Mouse (Mus musculus) urinary bladder, adult 2 months (tissue): Measurements from ENCODE around the gene Fads6. TPM values are rescaled to one million over a fixed set of nuclear protein-coding genes. Genes with fewer than 3 reads are reported as not detected.

Experiments
- DNase-seq: peaks from one replicate; pipeline ENCODE4 v3.0.0; 2022; ENCODE audit warnings: low spot score
- polyA plus RNA-seq: library from polyadenylated mRNA; depleted of rRNA; stranded (reverse); fragments of >200 nt; gene quantifications from 2 replicates; pipeline ENCODE4 v1.2.3, GENCODE M21; 2012

The Fads6 gene
- polyA plus RNA-seq, 1 experiment: 0.99 TPM

DNA sequence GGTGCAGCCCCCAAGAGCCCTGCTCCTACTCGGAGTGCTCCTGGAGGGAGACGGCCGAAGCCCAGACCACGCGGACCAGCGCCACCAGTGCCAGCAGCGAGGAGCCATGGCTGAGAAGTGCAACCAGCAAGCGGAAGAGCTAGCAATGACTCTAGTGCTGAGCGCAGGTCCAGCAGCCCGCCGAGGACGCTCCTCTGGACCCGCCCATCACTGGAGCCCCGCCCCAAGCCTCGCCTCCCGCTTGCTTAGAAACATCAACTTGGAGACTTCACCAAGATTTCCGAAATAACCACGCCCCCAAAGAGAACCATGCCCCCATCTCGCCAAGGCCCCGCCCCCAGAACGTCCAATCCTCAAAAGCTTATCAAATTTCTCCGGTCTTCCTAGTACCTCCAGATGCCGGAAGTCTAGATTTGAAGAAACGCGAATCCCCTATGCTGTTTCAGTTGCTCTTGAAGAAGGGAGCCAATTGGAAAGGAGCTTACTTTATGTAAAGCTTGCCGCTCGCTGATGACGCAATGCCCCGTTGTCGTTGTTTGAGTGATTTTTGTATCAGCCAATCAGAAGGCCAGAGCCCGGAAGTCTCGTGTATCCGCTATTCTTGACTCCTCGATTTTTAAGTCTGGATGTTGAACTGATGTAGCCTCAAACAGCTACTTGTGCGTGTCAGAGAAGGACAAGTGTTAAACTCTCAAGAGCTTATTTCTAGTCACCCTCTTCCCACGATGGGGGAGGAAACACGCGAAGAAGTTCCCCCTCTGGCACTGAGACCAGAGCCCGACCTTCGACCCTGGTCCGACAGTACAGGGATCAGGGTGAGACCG, 20.5 kb downstream of the Fads6 start, which contains the start of gene Fdxr:
Gene Fdxr (minus strand): TSS at position 271 of the 824 bp plus-strand sequence.
- DNase-seq: peak; percentile 81

DNA sequence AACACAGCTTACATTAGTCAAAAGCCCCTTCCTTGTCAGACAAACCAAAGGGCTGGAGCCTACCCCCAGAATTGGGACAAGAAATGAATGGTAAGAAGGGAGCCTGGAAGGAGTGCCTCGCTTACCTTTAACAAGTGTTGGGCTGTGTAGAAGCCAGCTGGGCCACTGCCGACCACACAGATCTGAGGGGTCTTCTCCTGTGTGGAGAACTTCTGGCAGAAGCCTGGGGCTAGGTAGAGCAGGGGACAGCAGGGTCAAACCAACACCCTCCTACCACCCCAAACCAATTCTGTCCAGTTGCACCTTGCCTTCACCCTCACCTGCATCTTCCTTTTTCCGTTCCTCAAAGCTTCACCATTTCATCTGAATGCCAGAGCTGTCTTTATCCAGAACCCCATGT, 21.5 kb downstream of the Fads6 start:
- DNase-seq: no peak

DNA sequence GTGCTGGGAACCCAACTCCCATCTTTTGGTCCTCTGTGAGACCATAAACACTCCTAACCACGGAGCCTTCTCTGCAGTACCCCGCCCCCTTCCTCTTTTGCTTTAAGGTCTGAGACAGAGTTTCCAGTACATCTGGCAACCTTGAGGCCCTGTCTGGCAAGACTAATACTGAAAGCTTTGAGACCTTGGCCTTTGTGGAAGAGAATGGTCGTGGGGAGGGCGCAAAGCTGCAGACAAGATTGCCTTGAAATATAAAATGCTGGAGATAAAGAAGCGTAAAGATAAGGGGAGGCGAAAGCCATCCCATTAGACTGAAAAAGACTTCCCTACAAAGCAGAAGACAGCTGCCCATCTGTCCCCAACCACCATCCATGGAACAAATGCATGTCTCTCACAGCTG, 22.0 kb downstream of the Fads6 start:
- DNase-seq: no peak

DNA sequence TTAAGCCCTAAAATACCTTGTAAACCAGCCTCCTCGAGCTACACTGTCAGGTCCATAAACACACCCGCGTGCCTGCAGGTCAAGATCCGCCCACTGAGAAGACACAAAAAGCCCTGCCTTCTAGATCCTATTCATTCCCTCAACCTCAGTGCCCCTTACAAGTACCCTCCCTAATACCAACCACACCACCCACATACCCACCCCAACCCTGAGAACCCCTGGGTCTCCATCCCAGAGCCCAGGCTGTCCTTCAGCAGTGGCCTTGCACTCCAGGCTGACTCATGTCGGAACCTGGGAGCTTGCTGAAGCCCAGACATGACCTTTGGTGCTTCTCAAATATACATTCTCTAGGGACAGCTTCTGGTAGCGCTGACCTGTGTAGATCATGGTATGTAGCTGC, 22.7 kb downstream of the Fads6 start:
- no peak for DNase-seq

DNA sequence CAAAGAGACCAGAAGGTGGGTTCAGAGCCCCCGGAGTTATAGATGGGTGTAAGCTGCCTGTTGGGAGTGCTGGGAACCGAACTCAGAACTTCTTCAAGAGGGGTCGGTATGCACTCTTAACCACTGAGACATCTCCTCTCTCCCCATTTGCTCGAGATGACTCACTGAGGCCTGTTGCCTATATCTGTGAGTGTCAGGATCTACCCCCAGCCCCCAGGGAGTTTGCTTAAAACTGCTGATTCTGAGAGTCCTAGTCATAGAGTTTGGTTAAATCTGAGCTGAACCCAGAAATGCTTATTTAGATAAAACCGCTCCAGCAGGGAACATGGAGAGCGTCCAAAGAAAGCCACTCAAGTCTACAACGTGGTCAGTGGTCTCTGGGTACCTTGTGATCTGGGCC, 23.3 kb downstream of the Fads6 start:
- DNase-seq: no peak

DNA sequence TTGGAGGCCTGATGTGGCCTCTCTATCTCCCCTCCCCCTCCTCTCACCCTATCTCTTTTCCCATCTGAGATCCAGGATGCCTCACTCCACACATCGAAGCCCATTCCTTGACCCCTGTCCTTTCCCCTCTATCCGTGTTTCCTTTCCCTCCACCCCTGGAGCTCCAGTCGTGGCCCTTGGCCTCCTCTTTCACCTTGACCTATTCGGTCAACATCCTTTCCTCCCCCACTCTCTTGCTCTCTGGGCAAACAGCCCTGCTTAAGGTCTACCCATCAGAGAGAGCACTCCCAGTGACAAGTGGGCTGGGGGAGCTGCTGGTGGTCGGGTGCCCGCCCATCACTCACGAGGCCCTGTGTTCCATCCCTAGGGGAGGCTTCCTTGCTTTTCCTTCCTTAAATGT, 23.7 kb downstream of the Fads6 start:
- DNase-seq: no peak

DNA sequence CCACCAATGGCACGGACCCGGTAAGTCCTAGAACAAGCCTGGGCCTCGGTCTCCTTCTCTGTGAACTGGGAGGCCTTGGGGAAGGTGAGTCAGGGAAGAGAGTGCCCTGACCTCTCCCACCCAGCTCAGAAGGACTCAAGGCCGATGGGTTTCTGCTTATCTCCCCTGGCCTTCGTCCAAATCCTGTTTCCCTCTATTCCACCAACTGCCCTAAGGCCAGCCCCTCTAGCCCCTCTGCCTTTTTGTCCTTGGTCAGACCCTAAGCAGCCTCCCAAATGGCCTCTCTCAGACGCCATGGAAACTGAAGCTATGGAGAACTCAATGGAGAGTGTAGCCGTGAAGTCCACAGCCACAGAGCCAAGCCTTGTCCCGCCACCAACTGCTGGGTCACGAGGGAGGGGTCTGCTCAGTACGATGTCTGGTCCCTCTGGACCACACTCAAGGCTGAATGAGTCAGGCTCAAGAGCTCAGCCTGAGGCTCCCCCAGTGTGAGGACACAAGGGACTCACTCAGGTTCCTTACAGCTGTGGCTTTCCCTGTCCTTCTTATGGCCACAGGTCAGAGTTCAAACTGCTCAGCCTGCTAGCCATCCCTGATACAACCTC, 24.5 kb downstream of the Fads6 start:
- DNase-seq: no peak

DNA sequence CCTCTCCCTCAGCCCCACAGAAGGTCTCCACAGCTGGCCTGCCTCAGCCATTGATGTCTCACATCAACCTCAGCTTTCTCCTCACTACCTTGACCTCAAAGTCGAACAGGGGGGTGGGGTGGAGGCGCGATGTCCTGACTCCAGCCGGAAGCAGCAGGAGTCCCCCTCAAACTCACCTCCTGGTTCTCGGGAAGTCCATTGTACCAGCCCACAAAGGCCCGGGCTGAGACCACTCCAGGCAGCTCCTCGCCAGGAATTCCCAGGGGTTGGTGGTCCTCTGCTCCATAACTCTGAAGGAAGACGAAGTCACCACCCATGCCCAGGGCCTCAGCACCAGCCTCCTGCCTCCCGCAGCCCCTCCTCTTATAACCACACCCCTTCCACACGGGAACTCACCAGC, 26.0 kb downstream of the Fads6 start:
- DNase-seq: no peak

DNA sequence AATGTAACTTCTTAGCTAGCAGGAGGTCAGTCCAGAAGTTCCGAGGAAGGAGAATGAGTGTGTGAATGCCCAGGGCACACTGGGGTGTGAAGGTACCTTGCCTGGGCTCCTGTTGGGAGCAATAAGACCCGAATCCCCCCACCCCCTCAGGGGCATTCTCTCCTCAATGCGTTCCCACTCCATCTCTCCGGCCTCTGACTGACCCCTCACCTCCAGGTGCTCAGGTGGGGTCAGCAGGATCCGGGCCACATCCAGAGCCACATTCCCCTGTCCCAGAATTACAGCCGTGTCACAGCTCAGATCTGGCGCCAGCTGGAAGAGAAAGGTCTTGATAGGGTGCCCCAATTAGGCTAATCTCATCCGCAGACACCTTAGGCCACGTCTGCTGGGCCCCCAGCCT, 26.4 kb downstream of the Fads6 start:
- no peak for DNase-seq

DNA sequence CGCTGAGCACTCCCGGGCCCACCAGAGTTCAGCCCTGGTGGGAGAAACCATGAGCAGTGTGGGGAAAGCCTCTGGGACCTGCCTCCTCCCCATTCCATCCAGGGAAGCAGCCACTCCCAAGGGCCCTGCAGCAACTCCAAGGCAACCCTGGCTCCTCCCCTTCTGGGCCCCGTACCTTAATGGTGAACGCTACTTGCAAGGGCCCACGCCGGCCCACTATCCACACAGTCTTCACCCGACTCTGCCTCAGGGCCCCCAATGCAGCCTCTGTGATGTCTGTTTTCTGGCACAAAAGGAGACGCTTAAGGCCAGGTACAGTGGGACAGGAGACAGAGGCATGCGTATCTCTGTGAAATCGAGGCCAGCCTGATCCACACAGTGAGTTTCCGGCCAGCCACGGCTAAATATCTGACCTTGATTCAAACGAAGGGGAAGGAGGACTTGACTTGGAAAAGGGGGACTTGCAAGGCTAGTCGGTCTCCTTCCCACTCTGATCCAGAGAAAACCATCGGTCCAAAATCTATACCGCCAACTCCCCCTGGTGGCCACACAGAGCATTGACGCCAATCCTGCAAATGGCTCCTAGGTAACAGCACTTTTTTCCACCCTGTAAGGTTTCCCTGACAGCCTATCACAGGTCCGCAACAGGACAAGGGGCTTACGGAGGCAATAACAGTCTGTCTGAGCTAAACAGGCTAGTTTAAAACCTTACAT, 27.2 kb downstream of the Fads6 start:
- DNase-seq: peak; percentile 62

DNA sequence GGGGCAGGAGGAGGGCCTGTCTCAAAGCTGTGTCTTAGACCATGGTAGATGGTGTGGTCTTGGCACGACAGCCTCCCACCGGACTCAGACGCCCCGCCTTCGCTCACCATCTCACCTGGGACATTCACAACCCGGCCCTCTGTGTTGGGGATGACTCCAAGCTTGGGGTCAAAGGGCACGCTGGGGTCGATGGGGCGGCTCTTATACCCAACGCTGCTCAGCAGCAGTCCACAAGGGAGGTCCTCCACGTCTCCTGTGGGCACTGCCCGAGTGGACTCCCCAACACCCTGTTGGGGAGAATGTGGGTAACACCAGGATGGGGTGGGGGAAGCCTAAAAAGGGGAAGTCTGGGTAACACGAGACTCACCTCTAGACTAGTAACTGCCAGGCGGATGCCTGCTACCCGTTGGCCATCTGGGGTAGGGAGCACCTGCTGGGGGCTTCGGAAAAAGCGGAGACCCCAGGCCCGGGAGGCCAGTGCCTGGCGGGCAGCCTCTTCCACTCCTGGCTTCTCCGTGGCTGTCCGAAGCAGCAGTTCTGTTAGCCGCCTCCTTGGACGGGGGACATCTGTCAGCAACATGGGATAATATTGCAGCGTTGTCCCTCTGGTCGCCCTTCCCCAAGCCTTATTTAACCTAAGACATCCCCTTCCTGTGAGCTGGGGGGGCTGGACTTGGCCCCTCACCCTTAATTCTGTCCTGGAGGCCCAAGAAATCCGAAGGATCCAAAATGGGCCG, 28.0 kb downstream of the Fads6 start:
- no peak for DNase-seq

DNA sequence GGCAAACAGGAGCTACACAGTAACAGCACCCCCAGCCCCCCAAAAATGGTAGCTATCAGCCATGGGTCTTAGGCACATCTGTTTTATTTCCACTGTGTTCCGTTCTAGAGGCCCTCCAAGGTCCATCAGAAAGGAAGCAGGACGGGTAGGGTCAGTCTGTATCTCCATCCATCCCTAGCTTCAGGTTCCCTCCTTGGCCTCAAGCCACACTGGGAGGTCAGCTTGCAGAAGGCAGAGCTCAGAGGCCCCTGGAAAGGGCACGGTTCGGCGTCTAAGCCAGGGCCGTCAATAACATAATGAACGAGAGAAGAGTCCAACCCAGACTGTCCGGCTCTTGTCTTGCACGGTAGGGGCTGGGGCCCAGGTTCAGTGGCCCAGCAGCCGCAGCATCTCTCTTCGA, 29.5 kb downstream of the Fads6 start:
- DNase-seq: no peak

DNA sequence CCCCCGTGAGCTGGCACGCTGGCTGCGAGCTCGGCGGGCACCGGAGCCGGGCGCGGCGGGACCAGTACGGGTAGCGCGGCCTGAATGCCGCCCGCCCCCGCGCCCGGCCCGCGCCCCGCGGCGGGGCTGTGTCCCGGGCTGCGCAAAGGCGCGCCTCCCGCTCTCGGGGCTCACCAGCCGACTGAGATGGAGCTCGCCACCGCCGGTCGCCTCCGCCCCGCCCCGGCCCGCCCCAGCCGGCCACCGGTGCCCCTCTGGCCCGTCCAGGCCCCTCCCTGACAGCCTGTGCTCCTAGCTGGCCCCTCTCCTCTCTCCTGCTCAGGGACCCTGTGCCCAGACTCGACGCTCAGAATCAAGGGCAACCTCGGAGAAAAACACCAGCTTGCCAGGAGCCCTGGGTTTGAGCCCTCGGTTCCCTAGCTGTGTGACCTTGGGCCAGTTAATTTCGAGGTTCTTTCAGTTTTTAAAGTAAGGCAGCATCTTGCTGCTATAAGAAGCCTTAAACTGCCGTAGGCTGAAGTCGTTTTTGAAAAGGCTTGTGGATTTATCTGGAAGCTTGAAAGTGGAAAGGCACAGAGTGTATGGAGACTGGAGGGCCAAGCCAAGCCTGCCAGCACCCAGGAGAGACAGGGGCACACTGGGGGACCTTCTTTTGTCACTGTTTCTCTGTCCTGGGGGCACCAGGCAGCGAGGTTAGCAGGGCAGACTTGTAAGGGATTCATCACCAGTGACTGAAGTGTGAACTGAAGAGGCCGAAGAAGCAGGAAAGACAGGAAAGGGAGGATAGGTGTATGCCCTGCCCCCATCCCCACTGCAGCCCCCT, 30.2 kb downstream of the Fads6 start, which contains the start of gene Grin2c:
Gene Grin2c (minus strand): TSS at position 183 of the 823 bp plus-strand sequence.
- DNase-seq: no peak

DNA sequence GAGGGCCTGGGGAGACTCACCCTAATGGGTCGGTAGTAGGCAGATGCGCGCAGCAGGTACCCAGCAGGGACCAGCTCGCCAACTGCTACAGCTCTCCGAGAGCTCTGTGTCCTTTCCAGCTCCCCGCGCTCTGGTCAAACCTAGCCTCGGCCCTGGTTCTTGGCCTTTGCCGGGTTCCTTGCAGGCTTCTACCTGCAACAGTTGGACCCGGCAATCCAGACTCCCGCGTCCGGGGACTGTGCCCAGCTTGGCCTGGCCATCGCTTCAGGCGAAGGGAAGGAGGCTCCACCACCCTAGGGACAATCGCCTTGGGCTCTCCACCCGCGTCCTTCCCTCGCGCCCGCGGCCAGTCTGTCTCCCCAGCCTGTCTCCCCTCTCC, 31.1 kb downstream of the Fads6 start:
- no peak for DNase-seq

DNA sequence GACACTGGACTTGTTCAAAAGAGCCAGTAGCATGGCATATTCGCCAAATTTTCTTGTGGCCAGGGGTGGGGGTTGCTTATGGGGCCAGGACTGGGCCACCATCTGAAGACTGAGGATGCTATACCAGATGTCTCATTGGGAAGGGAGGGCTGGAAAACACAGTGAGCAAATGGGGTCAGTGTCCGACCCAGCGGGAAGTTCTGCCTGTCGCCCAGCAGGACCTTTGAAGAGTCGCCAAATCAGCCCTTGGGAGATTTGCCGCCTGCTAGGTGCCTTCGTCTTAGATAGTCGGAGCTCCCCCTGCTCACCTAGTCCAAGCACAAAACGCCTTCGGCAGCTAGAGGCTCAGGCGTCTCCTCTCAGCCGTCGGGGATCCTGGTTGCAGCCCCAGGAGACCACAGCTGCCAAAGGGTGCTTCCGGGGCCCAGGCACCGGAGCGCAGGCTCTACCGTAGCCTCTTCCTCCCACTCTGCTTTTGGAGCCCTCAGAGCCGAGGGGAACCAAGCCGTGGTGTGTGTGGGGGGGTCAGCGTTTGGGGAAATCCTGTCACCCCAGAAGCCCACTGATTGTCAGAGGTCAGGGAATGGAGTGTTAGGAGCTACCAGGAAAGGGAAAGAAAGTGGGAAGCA, 31.6 kb downstream of the Fads6 start:
- no peak for DNase-seq

DNA sequence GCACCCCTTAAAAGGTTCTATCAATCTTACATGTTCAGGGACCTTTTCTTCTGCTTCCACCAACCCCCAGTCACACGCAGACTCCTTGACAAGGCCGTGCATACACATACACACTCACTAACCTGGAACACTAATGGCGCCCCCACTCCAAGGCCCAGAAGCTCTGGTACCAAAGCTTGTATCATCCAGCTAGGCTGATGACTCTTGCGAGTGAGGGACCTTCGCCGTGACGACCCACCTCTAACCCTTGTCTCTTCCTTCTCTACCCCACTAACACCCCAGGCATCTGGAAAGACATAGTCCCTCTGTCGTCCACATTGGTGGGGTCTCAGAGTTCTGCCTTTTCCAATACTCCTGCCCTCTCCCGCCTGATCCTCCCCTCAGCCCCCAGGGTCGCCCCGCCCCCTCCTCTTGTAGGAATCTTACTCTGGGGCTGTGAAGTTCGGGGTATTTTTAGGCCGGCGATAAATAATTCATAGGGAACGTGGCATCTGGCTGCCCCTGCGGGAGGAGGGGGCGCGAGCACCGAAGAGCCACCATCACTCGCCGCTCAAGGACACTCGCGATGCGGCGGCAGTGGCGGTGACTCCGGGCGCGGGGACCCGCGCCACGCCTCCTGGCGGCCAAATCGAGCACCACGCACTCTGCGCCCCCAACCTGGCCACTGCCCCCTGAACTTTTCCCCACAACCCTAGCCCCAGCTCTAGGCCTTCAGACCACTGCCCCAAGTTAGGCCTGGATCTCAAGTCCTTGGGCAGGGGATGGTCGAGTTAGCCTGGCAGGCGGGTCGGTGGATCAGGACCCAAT, 32.4 kb downstream of the Fads6 start:
- no peak for DNase-seq

DNA sequence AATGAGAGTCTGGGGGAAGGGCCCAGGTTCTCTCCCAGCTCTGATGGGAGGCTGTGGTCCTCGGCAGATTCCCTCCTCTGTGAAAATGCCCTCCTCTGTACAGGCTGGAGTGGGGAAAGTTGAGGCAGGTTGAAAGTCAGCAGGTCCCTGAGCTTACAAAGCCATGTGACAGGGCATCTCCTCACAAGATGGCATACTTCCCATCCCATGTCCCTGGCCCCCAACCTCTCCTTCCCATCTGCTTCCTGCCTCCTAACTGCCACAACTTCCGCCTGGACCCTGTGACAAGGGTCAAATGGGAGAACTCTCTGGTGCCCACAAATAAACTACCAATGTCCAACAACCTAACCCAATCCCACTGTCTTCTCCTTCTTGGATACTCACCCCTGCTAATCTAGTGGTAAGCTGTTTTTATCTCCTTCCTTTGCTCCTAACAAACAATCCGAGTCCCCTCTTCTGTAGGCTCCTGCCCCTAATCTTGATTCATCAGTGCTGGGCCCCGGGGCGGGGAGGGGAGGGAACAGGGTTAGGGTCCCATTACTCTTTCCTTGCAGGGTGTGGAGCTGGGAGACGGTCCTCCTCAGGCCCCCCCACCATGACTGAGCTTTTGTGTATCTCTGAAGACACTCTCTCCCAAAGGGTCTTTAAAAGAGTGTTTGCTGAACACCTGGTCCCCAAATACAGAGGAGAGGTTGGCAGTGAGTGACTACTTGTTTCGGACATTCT, 33.2 kb downstream of the Fads6 start:
- DNase-seq: no peak

DNA sequence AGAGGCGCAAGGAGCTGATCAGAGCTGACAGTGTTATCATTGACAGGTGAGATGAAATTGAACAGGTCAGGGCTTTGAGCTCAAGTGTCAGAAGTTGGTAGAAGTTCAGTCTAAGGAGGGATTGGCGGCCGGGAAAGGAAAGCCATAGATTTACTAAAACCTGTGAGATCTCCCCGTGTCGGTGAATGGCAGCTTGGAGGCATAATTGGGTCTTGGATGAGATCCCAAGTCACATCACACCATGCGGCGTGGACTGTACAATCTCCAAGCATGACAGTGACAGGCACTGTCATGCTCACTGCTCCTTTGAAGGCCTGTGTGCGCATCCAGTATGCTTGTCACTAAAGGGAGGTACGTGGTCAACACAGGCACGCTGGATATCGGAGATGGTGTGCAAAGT, 34.5 kb downstream of the Fads6 start:
- DNase-seq: no peak

DNA sequence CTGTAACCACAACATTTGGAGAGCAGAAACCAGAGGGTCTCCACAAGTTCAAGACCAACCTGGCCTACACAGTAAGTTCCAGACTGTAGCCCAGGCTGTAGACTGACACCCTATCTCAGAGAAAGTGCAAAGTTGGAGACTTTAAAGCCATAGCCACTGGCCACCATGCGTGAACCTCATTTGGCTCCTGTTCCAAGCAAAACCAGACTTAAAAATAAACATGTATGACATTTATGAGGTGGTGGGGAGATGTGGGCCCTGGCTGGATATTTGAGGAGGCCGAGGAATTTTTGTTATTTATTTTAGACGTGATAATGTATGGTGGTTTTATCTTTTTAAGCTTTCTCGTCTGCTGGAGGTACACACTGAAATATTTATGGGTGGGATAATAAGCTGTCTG, 38.3 kb downstream of the Fads6 start:
- no peak for DNase-seq
